Mouse (Mus musculus) spleen, adult 2 months (tissue): ENCODE measurements around the gene Galr3. TPM values are rescaled to one million over a fixed set of nuclear protein-coding genes. Genes with fewer than 3 reads are reported as not detected.

Experiments used
- DNase-seq, 2 experiments: peaks; one replicate each; pipeline versions ENCODE4 v3.0.0 to v3.0.0-alpha.2; 2012 to 2021; ENCODE audit warnings: low spot score in 2 of 2, low read depth in 1 of 2
- H3K27ac ChIP-seq: fragments of 200-500 bp; 2 replicates; pipeline ENCODE4 v1.5.1; 2012; ENCODE audit warnings: low read length, inconsistent platforms; ENCODE audit not compliant: insufficient read depth
- H3K27me3 ChIP-seq: fragments of 200-500 bp; 2 replicates; pipeline ENCODE4 v1.6.1; 2012; ENCODE audit warnings: mild to moderate bottlenecking, moderate library complexity, low read length, inconsistent platforms; ENCODE audit not compliant: control insufficient read depth, insufficient read depth
- H3K36me3 ChIP-seq: fragments of 200-500 bp; 2 replicates; pipeline ENCODE4 v1.6.1; 2012; ENCODE audit warnings: mild to moderate bottlenecking, low read length, inconsistent platforms; ENCODE audit not compliant: control insufficient read depth, insufficient read depth
- H3K4me1 ChIP-seq: fragments of 200-500 bp; 2 replicates; pipeline ENCODE4 v1.6.1; 2011; ENCODE audit warnings: inconsistent platforms; ENCODE audit not compliant: control insufficient read depth, insufficient read depth, insufficient read length
- H3K4me3 ChIP-seq: fragments of 200-500 bp; 2 replicates; pipeline ENCODE4 v1.5.1; 2011; ENCODE audit warnings: mild to moderate bottlenecking, inconsistent platforms; ENCODE audit not compliant: insufficient read depth, insufficient read length; ENCODE audit errors: extremely low read depth
- CTCF ChIP-seq: fragments of 200-500 bp; IDR thresholded peaks from 2 replicates; pipeline ENCODE4 v1.5.1; 2011; ENCODE audit warnings: mild to moderate bottlenecking, inconsistent platforms; ENCODE audit not compliant: insufficient read depth, insufficient read length, insufficient replicate concordance; ENCODE audit errors: extremely low read depth
- POLR2A ChIP-seq: fragments of 200-500 bp; IDR thresholded peaks from 2 replicates; pipeline ENCODE4 v1.6.1; 2011; ENCODE audit warnings: low read depth, low read length, inconsistent platforms
- WGBS: fragments of 180-500 bp; shearing (Covaris S2); methylation state at CpG from one replicate; pipeline ENCODE4 v1.1.7; 2018; 5-methylcytosine and 5-hydroxymethylcytosine counted together
- polyA plus RNA-seq: library from polyadenylated mRNA; depleted of rRNA; stranded (reverse); fragments of >200 nt; gene quantifications from 2 replicates; pipeline ENCODE4 v1.2.3, GENCODE M21; 2012

Galr3 gene
- polyA plus RNA-seq, 1 experiment, result 0.39 TPM

DNA sequence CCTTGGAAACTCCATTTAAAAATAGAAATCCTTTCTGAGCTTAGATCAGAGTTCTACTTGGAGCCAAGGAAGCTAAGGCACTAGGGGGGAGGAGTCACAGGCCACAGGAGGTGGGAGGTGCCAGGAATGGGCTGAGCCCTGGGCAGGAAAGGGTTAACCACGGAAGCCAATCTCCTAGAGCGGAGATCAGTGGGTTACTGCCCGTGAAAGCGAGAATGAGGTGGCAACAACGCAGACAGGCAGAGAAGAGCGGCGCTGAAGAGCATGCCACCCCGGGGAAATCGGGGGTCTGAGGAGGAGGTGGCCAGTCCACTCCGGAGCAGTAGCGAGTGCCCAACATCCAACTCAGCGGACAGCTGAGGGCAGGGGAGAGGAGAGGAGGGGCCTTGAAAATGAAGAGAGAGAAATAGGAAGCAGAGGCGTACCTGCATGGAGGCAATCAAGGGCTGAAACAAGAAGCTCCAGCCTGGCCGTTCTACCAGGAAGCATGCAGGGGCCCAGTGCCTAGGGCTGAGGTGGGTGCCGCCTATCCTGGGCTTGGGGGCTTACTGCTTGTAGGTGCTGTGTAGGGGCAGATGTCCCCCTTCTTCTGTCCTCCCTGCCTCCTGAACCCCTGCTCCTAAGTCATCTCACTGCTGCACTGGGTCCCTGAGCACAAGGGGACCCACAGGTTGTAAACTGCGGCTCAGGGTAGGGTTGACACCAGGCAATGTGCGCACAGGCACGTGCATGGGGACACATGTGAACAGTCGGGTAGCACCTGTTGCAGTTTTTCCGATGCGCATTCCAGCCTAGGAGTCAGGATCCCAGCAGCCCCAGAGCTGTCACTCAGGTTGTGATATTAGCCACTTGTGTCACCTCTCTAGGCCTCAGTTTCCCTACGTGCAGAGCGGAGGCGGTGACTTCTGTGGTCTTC lies 926 bp upstream of the Galr3 start:
- Histone ChIP-seq H3K36me3 (no peaks in the 10 kb centered on the region), H3K27ac (no peak overlapping the region), H3K4me3 (peak overlapping the region; percentile 17; the same call in 1 of the 2 replicates), H3K27me3 (peaks cover 14% of the 10 kb centered on the region), H3K4me1 (peaks cover 10% of the 10 kb centered on the region)
- no peak for TF ChIP-seq CTCF
- no peak for TF ChIP-seq POLR2A
- WGBS, result 8% methylated on average over 24 of the region's 24 CpGs
- DNase-seq, result no peak

DNA sequence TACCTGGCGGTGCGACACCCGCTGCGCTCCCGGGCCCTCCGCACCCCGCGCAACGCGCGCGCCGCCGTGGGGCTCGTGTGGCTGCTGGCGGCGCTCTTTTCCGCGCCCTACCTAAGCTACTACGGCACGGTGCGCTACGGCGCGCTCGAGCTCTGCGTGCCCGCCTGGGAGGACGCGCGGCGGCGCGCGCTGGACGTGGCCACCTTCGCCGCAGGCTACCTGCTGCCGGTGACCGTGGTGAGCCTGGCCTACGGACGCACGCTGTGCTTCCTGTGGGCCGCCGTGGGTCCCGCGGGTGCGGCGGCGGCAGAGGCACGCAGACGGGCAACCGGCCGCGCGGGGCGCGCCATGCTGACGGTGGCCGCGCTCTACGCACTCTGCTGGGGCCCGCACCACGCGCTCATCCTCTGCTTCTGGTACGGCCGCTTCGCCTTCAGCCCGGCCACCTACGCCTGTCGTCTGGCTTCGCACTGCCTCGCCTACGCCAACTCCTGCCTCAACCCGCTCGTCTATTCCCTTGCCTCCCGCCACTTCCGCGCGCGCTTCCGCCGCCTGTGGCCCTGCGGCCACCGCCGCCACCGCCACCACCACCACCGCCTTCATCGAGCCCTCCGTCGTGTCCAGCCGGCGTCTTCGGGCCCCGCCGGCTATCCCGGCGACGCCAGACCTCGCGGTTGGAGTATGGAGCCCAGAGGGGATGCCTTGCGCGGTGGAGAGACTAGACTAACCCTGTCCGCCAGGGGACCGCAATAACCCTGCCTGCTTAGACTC lies 1.2 kb downstream of the Galr3 start:
- Histone ChIP-seq H3K4me1 (peaks cover 10% of the 10 kb centered on the region), H3K36me3 (no peaks in the 10 kb centered on the region), H3K27me3 (peaks cover 14% of the 10 kb centered on the region), H3K4me3 (peak overlapping the region; percentile 20; the same call in 1 of the 2 replicates), H3K27ac (no peak overlapping the region)
- WGBS, result 3% methylated on average over 100 of the region's 105 CpGs
- no peak for DNase-seq
- TF ChIP-seq POLR2A (no peak), CTCF (no peak)

DNA sequence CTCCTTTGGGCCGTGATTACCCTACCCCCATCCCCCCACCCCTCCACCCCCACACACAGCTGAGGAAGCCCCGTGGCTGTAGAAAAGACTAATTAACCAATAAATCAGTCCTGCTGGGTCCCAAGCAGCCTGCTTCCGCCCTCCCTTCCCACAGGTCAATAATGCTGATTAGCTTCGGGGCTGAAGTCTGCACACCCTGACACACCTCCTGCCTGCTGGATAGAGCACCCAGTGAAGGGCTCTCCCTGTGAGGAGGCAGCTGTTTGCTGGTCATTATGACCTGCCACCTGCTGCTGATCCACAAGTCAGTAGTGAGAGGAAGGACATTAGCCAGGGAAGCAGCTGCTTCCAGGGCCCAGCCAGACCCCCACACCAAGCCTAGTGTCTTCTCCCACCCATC lies 3.2 kb downstream of the Galr3 start:
- no peak for DNase-seq
- H3K36me3 ChIP-seq, result no peaks in the 10 kb centered on the region
- no peak for TF ChIP-seq POLR2A
- no peak for TF ChIP-seq CTCF
- H3K4me1 ChIP-seq, result peaks cover 10% of the 10 kb centered on the region
- H3K4me3 ChIP-seq, result no peak overlapping the region
- H3K27ac ChIP-seq, result no peak overlapping the region
- 52% methylated on average over 4 of the region's 4 CpGs for WGBS
- H3K27me3 ChIP-seq, result peaks cover 14% of the 10 kb centered on the region

DNA sequence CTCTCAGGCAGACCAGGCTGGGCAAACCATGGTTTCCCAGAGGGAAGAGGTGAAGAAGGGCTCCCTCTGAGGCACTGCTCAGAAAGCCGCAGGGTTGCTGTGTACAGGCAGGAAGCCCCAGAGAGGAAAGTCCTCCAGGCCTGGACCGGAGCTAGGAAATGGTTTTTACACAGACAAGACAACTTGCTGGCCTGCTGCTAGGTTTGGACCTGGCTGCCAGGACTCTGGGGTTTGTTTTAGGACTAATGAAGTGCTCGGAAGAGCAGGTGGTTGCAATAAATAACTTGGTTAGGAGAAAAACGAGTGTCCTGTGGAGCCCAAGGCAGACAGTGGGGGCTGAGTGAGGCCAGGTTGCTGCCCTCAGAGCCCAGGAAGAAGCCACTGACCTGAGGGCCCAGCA lies 6.5 kb downstream of the Galr3 start:
- peaks cover 2% of the 10 kb centered on the region for H3K36me3 ChIP-seq
- WGBS, result 78% methylated on average over 4 of the region's 4 CpGs
- H3K27me3 ChIP-seq, result peaks cover 3% of the 10 kb centered on the region; the same call in 1 of the 2 replicates

DNA sequence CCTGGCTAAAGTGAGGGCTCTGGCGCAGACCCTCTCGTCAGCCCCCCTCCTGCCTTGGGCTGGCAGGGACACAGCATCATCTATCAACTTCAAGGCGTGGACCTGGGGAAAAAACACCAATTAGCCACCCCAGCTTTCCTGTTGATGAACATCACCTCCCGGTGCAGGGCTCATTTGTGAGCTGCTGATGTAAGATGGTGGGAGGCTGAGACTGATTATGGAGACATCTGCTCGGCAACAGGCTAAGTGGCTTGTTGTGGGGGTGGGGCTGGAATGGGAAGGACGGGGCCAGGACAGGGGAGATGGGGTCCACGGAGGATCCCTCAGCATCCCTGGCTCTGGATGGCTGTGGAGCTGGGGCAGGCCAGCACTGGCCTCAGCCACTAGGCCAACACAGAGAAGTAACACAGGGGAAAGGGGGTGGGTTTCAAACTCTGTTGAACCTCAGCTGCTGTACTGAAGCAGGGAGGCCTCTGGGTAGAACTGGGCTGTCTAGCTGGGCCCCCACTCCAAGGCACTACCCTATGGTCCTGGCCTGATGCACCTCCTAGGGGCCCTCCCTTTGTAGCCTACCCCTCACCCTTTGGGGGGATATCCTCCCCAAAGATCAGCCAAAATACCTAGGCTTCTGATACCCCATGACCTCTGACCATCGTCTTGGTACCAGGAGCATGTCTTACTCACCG lies 8.6 kb downstream of the Galr3 start:
- Histone ChIP-seq H3K4me1 (no peaks in the 10 kb centered on the region), H3K27me3 (no peaks in the 10 kb centered on the region), H3K4me3 (no peak overlapping the region), H3K36me3 (peaks cover 20% of the 10 kb centered on the region), H3K27ac (no peak overlapping the region)
- WGBS, result 88% methylated on average over 9 of the region's 9 CpGs
- no peak for DNase-seq
- TF ChIP-seq CTCF, result no peak
- TF ChIP-seq POLR2A, result no peak

More for the DNA sequence above, 6.5 kb downstream of the Galr3 start:
- DNase-seq, result no peak
- Histone ChIP-seq H3K4me1 (peaks cover under 1% of the 10 kb centered on the region; the same call in 1 of the 2 replicates), H3K4me3 (no peak overlapping the region), H3K27ac (no peak overlapping the region)
- TF ChIP-seq POLR2A (no peak), CTCF (no peak)

DNA sequence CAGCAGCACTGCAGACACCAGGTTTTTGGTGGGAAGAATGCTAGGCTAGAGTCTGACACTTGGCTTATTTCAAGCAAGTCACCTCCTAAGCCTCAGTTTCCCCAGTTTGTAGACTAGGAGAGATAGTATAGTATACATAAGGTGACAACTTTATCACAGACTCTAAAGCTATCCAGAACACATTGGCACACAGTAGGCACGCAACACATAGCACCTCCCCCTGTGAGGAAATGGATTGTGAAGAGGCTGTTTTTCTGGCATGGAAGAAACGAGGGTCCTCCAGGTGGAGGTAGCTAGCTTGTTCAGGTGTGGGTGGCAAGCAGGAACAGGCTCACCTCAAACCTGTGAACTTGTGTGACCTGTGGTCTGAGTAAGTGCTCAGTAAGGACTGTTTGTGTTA lies 9.3 kb downstream of the Galr3 start:
- H3K27ac ChIP-seq, result no peak overlapping the region
- 76% methylated on average over 2 of the region's 2 CpGs for WGBS
- no peak for DNase-seq
- H3K4me1 ChIP-seq, result no peaks in the 10 kb centered on the region
- H3K36me3 ChIP-seq, result peaks cover 26% of the 10 kb centered on the region
- no peaks in the 10 kb centered on the region for H3K27me3 ChIP-seq
- no peak overlapping the region for H3K4me3 ChIP-seq
- TF ChIP-seq CTCF (no peak), POLR2A (no peak)
